Mouse (Mus musculus) yolk sac, embryonic 10.5 days (tissue): ENCODE measurements at regions not wholly inside any gene's neighbourhood (a gene's known extent, or its start where the extent isn't known, plus 50 kb on each side); places are given as distances from the start of the nearest gene placed in this dataset.

Experiments
- DNase-seq: peaks from one replicate; pipeline ENCODE4 v3.0.0-alpha.2; 2017; ENCODE audit warnings: low spot score

- DNase-seq = no peak
Measured at GRCm38 (mm10) chr2:114968651-114969050, 313.9 kb upstream of the Dph6 start.

- no peak for DNase-seq
Measured at GRCm38 (mm10) chr2:114993419-114993818, 338.7 kb upstream of the Dph6 start.

GRCm38 (mm10) chr2:114993882-114994281 is 339.1 kb upstream of the Dph6 start:
- no peak for DNase-seq

GRCm38 (mm10) chr2:114994691-114995347 is 340.1 kb upstream of the Dph6 start:
- no peak for DNase-seq

GRCm38 (mm10) chr2:115013916-115014315 is 359.2 kb upstream of the Dph6 start:
- DNase-seq = no peak

- DNase-seq = no peak
Measured at GRCm38 (mm10) chr2:115026777-115027176, 372.0 kb upstream of the Dph6 start.

- no peak for DNase-seq
Measured at GRCm38 (mm10) chr2:115031134-115031533, 376.4 kb upstream of the Dph6 start.

- no peak for DNase-seq
Measured at GRCm38 (mm10) chr2:115036205-115036604, 381.4 kb upstream of the Dph6 start.

- DNase-seq = no peak
Measured at GRCm38 (mm10) chr2:115042299-115042785, 387.6 kb upstream of the Dph6 start.

- DNase-seq = no peak
Measured at GRCm38 (mm10) chr2:115056327-115057070, 401.7 kb upstream of the Dph6 start.

GRCm38 (mm10) chr2:115057200-115057599 is 402.4 kb upstream of the Dph6 start:
- no peak for DNase-seq

GRCm38 (mm10) chr2:115067489-115068163 is 412.9 kb upstream of the Dph6 start:
- no peak for DNase-seq

- no peak for DNase-seq
Measured at GRCm38 (mm10) chr2:115069704-115070103, 414.9 kb upstream of the Dph6 start.

- no peak for DNase-seq
Measured at GRCm38 (mm10) chr2:115070123-115070522, 415.4 kb upstream of the Dph6 start.

- DNase-seq = no peak
Measured at GRCm38 (mm10) chr2:115070666-115071065, 415.9 kb upstream of the Dph6 start.

- no peak for DNase-seq
Measured at GRCm38 (mm10) chr2:115081563-115082291, 427.0 kb upstream of the Dph6 start.

- DNase-seq = no peak
Measured at GRCm38 (mm10) chr2:115082292-115082809, 427.6 kb upstream of the Dph6 start.

- peak; percentile 41 for DNase-seq
Measured at GRCm38 (mm10) chr2:115088421-115089120, 433.8 kb upstream of the Dph6 start.

GRCm38 (mm10) chr2:115090430-115091175 is 435.8 kb upstream of the Dph6 start:
- DNase-seq = no peak

- DNase-seq = no peak
Measured at GRCm38 (mm10) chr2:115095351-115095750, 440.6 kb upstream of the Dph6 start.

- no peak for DNase-seq
Measured at GRCm38 (mm10) chr2:115101501-115101900, 446.7 kb upstream of the Dph6 start.
